Mouse (Mus musculus) adrenal gland, adult 10 weeks (tissue): ENCODE results near the gene Jmjd1c. TPM values are rescaled to one million over a fixed set of nuclear protein-coding genes. Genes with fewer than 3 reads are reported as not detected.

Experiments
- polyA plus RNA-seq: library from polyadenylated mRNA; stranded (reverse); fragments of 350-450 nt; fragmentation: Illumina TruSeq; extraction: RNeasy Lipid Tissue Mini Kit (QIAGEN cat#74804); gene quantifications from one replicate; pipeline ENCODE4 v1.2.3, GENCODE M21; 2014; ENCODE audit warnings: low read depth, low replicate concordance

Jmjd1c gene
- 54.1 TPM for polyA plus RNA-seq

GRCm38 (mm10) chr10:67095798-67096620 is at the start of gene Jmjd1c:
Gene Jmjd1c, plus strand, starts transcription at chr10:67096125.

GRCm38 (mm10) chr10:67096621-67097436 is 904 bp downstream of the Jmjd1c start, which contains the start of gene Reep3:
Gene Reep3, minus strand, starts transcription at chr10:67096945.

DNA sequence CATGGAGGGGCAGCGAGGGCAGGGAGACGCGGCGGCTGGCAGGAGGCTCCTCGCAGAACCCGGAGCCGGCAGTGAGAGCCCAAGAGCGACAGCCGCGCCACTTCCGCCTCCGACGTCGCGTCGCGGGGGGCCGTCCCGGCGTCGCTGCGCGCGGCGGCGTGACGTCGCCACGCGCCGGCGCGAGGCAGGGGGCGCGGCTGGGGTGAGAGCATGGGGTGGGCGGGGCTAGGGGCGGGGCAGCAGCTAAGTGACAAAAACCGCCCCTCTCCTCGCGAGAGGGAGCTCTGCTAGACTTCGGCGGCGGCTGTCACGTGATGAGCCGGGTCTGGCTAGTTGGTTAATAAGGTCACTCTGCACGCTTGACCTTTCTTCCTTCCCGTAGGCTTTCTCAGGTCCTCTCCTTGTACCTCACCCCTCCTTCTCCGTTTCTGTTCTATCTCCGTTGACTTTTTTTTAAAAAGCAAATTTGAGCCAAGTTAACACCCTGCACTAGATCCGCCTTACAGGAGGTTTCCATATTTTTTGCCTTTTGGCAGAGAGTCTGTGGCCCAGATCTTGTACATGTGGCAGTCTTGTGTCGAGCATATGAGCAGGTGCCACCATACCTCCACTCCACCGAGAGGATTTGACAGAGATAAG is 189.4 kb downstream of the Jmjd1c start, which contains the start of gene Nrbf2:
Nrbf2 (minus strand) TSS at position 130 of the 639 bp plus-strand sequence.

Other genes starting within 250 kb of the Jmjd1c start
- gene Reep3, start 820 bp downstream of the Jmjd1c start, polyA plus RNA-seq = 101 TPM
- 46.1 TPM for gene Nrbf2, start 189.2 kb downstream of the Jmjd1c start, polyA plus RNA-seq